In the genomic region with DNA sequence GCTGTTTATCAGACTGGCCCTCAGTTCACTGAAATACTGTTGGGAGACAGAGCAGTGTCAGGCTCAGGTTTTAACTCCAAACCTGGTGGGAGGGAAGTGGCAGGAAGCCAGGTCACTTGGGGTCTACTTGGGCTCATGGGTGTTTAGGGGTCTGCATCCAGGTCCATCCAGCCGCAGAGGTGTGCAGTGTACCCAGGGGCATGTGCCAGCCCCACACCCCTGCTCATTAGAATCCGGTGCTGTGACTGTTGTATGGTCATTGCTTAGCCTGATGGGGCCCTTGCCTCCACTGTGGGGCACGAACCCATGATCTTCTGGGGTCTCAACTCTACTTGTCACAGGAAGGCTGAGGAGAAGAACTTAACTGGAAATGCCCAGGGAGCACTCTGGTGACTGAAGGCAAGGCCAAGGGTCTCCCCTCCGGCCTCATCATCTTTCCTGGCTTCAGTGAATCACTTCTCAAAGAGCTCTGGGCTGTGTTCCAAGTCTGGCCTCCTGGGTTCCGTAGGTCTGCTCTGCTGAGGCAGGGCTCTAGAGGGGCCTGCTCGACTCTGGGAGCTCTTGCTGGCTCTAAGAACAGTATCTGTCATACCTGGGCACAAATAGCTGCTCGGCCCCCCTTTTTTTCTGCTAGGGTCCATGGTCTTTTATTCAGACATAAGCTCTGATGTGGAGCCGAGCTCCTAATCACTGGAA, we compare ENCODE assay signal across 12 mouse cellular contexts. TPM values are rescaled to one million over a fixed set of nuclear protein-coding genes. Genes with fewer than 3 reads are reported as not detected.
A peak's percentile ranks its signal among the peaks of the same experiment; 100 is the strongest.
DNase-seq lines count a peak whose midpoint lies in the region; ATAC-seq lines count a peak whose summit lies in the region.
"Had no signal": no experiment of that assay in that cellular context is flagged by ENCODE, and none has a peak within 500 bp of the region (broad histone marks: within the 10 kb centered on the region; RNA-seq: fewer than 3 reads in every experiment).

No protein-coding gene starts in this region.

- 63% methylated on average over 8 of the region's 8 CpGs for WGBS in hindbrain, embryonic 14.5 days
- 57% methylated on average over 8 of the region's 8 CpGs for WGBS in hindbrain, embryonic 16.5 days
- 69% methylated on average over 8 of the region's 8 CpGs for WGBS in midbrain, embryonic 15.5 days
- 80% methylated on average over 8 of the region's 8 CpGs for WGBS in midbrain, embryonic 11.5 days

- H3K9me3 ChIP-seq in hindbrain, embryonic 14.5 days (ENCODE audit: control insufficient read depth, low read length) = no peaks in the 10 kb centered on the region
- H3K9me3 ChIP-seq in hindbrain, embryonic 16.5 days (ENCODE audit: control insufficient read depth, low read length) = no peaks in the 10 kb centered on the region
- H3K9me3 ChIP-seq in midbrain, embryonic 15.5 days = no peaks in the 10 kb centered on the region
- no peaks in the 10 kb centered on the region for H3K9me3 ChIP-seq in midbrain, embryonic 11.5 days (ENCODE audit: control insufficient read depth, low read length)

- no peaks in the 10 kb centered on the region for H3K27me3 ChIP-seq in hindbrain, embryonic 14.5 days (ENCODE audit: control insufficient read depth, insufficient read depth, low read length)
- H3K27me3 ChIP-seq in hindbrain, embryonic 16.5 days (replicated peaks; ENCODE audit: control insufficient read depth, insufficient read depth, low read length) = no peaks in the 10 kb centered on the region
- no peaks in the 10 kb centered on the region for H3K27me3 ChIP-seq in midbrain, embryonic 15.5 days (replicated peaks)
- no peaks in the 10 kb centered on the region for H3K27me3 ChIP-seq in midbrain, embryonic 11.5 days (ENCODE audit: control insufficient read depth, insufficient read depth, low read length)

- DNase-seq in adrenal gland, adult 2 months = peak; percentile 31
- DNase-seq in adrenal gland, adult 18-20 months (ENCODE audit: low spot score in 2 of 2) = no peak
- DNase-seq in hindbrain, embryonic 14.5 days (ENCODE audit: low spot score) = peak; percentile 64
- DNase-seq in midbrain, embryonic 11.5 days (ENCODE audit: low spot score, missing footprints) = no peak
- DNase-seq in heart, postnatal 4 days = peak; percentile 64
- no peak for DNase-seq in right cerebral cortex, postnatal 14 days
- DNase-seq: gastrocnemius, postnatal 10 days; kidney, postnatal 36 days had no signal

- H3K27ac ChIP-seq in hindbrain, embryonic 14.5 days = no peak overlapping the region
- H3K27ac ChIP-seq in hindbrain, embryonic 16.5 days (ENCODE audit: low read depth, low read length) = no peak overlapping the region
- H3K27ac ChIP-seq in midbrain, embryonic 15.5 days = no peak overlapping the region
- H3K27ac ChIP-seq in midbrain, embryonic 11.5 days (ENCODE audit: low read depth, low read length) = no peak overlapping the region

- no peaks in the 10 kb centered on the region for H3K36me3 ChIP-seq in hindbrain, embryonic 14.5 days (replicated peaks; ENCODE audit: control insufficient read depth, insufficient read depth)
- no peaks in the 10 kb centered on the region for H3K36me3 ChIP-seq in hindbrain, embryonic 16.5 days (ENCODE audit: control insufficient read depth, insufficient read depth, low read length)
- no peaks in the 10 kb centered on the region for H3K36me3 ChIP-seq in midbrain, embryonic 15.5 days (replicated peaks)
- no peaks in the 10 kb centered on the region for H3K36me3 ChIP-seq in midbrain, embryonic 11.5 days (ENCODE audit: control insufficient read depth, insufficient read depth, low read length)

- no peak overlapping the region for H3K4me3 ChIP-seq in hindbrain, embryonic 14.5 days (replicated peaks; ENCODE audit: low read length)
- H3K4me3 ChIP-seq in hindbrain, embryonic 16.5 days (ENCODE audit: low read length) = no peak overlapping the region
- no peak overlapping the region for H3K4me3 ChIP-seq in midbrain, embryonic 15.5 days
- no peak overlapping the region for H3K4me3 ChIP-seq in midbrain, embryonic 11.5 days (ENCODE audit: low read depth, low read length)

- no peak overlapping the region for H3K4me2 ChIP-seq in hindbrain, embryonic 14.5 days (replicated peaks)
- no peak overlapping the region for H3K4me2 ChIP-seq in hindbrain, embryonic 16.5 days (ENCODE audit: low read length)
- no peak overlapping the region for H3K4me2 ChIP-seq in midbrain, embryonic 15.5 days
- H3K4me2 ChIP-seq in midbrain, embryonic 11.5 days = no peak overlapping the region

- no peak overlapping the region for H3K9ac ChIP-seq in hindbrain, embryonic 14.5 days
- H3K9ac ChIP-seq in hindbrain, embryonic 16.5 days (ENCODE audit: low read depth, low read length) = no peak overlapping the region
- no peak overlapping the region for H3K9ac ChIP-seq in midbrain, embryonic 15.5 days
- H3K9ac ChIP-seq in midbrain, embryonic 11.5 days (ENCODE audit: low read length) = no peak overlapping the region

- ATAC-seq in hindbrain, embryonic 14.5 days (ENCODE audit: low FRiP score) = no peak
- ATAC-seq in hindbrain, embryonic 16.5 days = no peak; the same call in 1 of the 2 replicates
- 0 out of 2 replicates have a peak, but pooled peaks have one; percentile 34 for ATAC-seq in midbrain, embryonic 15.5 days (replicated peaks)
- no peak for ATAC-seq in midbrain, embryonic 11.5 days (ENCODE audit: low FRiP score)

- H3K4me1 ChIP-seq in hindbrain, embryonic 14.5 days (replicated peaks; ENCODE audit: control insufficient read depth, insufficient read depth, low read length) = peaks cover 8% of the 10 kb centered on the region; the same call in 1 of the 2 replicates
- H3K4me1 ChIP-seq in hindbrain, embryonic 16.5 days (ENCODE audit: control insufficient read depth, insufficient read depth, low read depth, low read length) = peaks cover 2% of the 10 kb centered on the region; the same call in 1 of the 2 replicates
- 0 out of 2 replicates have a peak, but pooled peaks cover 3% of the 10 kb centered on the region for H3K4me1 ChIP-seq in midbrain, embryonic 15.5 days
- H3K4me1 ChIP-seq in midbrain, embryonic 11.5 days (ENCODE audit: control insufficient read depth, insufficient read depth, low read length) = no peaks in the 10 kb centered on the region

RNA-seq across cellular contexts. Expression of gene Tlx3, which starts 14.1 kb away (rescaled TPM):
- under 1 TPM in 1 of 2 experiments, not detected in 1; 0.38 TPM for total RNA-seq in adrenal gland, adult 2 months (2021)
- polyA plus RNA-seq in adrenal gland, adult 2 months (2012; rRNA removed) = 0.23 and 0.51 TPM in 2 replicates
- under 1 TPM in 1 of 2 experiments, not detected in 1; 0.19 TPM for total RNA-seq in adrenal gland, adult 18-20 months (2021)
- polyA plus RNA-seq in hindbrain, embryonic 14.5 days (2014; fragmentation: Nextera tagmentation; extraction: Ambion mirVana) = 21.2 and 23.0 TPM in 2 replicates
- 9.1 and 11.5 TPM in 2 replicates for polyA plus RNA-seq in hindbrain, embryonic 16.5 days (2015; fragmentation: Nextera tagmentation; extraction: Ambion mirVana)
- 1.1 and 3.2 TPM in 2 replicates for polyA plus RNA-seq in midbrain, embryonic 15.5 days (2015; fragmentation: Nextera tagmentation; extraction: Ambion mirVana)
- 1.9 and 2.9 TPM in 2 replicates for polyA plus RNA-seq in midbrain, embryonic 11.5 days (2014; fragmentation: Nextera tagmentation; extraction: Ambion mirVana)
- total RNA-seq in heart, postnatal 4 days (2021) = not detected
- total RNA-seq: gastrocnemius, postnatal 10 days; left cerebral cortex, postnatal 10 days had no signal
- polyA plus RNA-seq: liver, embryonic 16.5 days had no signal

RNA-seq across cellular contexts. Expression of gene Npm1, which starts 54.5 kb away (rescaled TPM):
- total RNA-seq in adrenal gland, adult 2 months (2021) = 100 to 1,000 TPM; 276 to 325 TPM
- 6.8 and 9.0 TPM in 2 replicates for polyA plus RNA-seq in adrenal gland, adult 2 months (2012; rRNA removed)
- total RNA-seq in adrenal gland, adult 18-20 months (2021) = 100 to 1,000 TPM; 224 to 282 TPM
- polyA plus RNA-seq in hindbrain, embryonic 14.5 days (2014; fragmentation: Nextera tagmentation; extraction: Ambion mirVana) = 418 and 450 TPM in 2 replicates
- 351 and 353 TPM in 2 replicates for polyA plus RNA-seq in hindbrain, embryonic 16.5 days (2015; fragmentation: Nextera tagmentation; extraction: Ambion mirVana)
- polyA plus RNA-seq in midbrain, embryonic 15.5 days (2015; fragmentation: Nextera tagmentation; extraction: Ambion mirVana) = 375 and 382 TPM in 2 replicates
- 1,003 and 1,036 TPM in 2 replicates for polyA plus RNA-seq in midbrain, embryonic 11.5 days (2014; fragmentation: Nextera tagmentation; extraction: Ambion mirVana)
- 100 to 1,000 TPM; 272 to 297 TPM for total RNA-seq in heart, postnatal 4 days (2021)

RNA-seq across cellular contexts. Expression of gene Gm12117, which starts 59.0 kb away (rescaled TPM):
- total RNA-seq in adrenal gland, adult 2 months (2021) = under 1 TPM in 1 of 2 experiments, not detected in 1; 0.76 TPM
- polyA plus RNA-seq in adrenal gland, adult 2 months (2012; rRNA removed) = not detected in 2 replicates
- not detected for total RNA-seq in adrenal gland, adult 18-20 months (2021)
- not detected in 2 replicates for polyA plus RNA-seq in hindbrain, embryonic 14.5 days (2014; fragmentation: Nextera tagmentation; extraction: Ambion mirVana)
- polyA plus RNA-seq in hindbrain, embryonic 16.5 days (2015; fragmentation: Nextera tagmentation; extraction: Ambion mirVana) = not detected in 2 replicates
- polyA plus RNA-seq in midbrain, embryonic 15.5 days (2015; fragmentation: Nextera tagmentation; extraction: Ambion mirVana) = not detected in 2 replicates
- polyA plus RNA-seq in midbrain, embryonic 11.5 days (2014; fragmentation: Nextera tagmentation; extraction: Ambion mirVana) = 0.23 TPM in 1 of 2 replicates, not detected in the other
- total RNA-seq in heart, postnatal 4 days (2021) = under 1 TPM in 1 of 2 experiments, not detected in 1; 0.29 TPM
- total RNA-seq: gastrocnemius, postnatal 10 days had no signal
- polyA plus RNA-seq: liver, embryonic 16.5 days had no signal

Comparison
In these comparisons a context has a peak if more than half of its experiments do, and no peak if none do; other contexts are left out.
1. DNase-seq: peak in adrenal gland, adult 2 months (single experiment), hindbrain, embryonic 14.5 days (single experiment) and heart, postnatal 4 days (single experiment); none in adrenal gland, adult 18-20 months (0 of 2), midbrain, embryonic 11.5 days (single experiment) and right cerebral cortex, postnatal 14 days (single experiment).
2. RNA of gene Npm1, which starts 54.5 kb away (polyA plus RNA-seq): 1,003 to 1,036 TPM in midbrain, embryonic 11.5 days, 418 to 450 TPM in hindbrain, embryonic 14.5 days, 375 to 382 TPM in midbrain, embryonic 15.5 days and 351 to 353 TPM in hindbrain, embryonic 16.5 days; 6.8 to 9.0 TPM in adrenal gland, adult 2 months; every median in the first group is over 10 times any median in the second.